Mouse (Mus musculus) cortical plate, adult 2 months (tissue): ENCODE data around the gene Zfp61.

Experiments used
- CTCF ChIP-seq: fragments of 200-500 bp; IDR thresholded peaks from 2 replicates; pipeline ENCODE4 v1.5.1; 2011; ENCODE audit warnings: mild to moderate bottlenecking, control low read depth, low read length; ENCODE audit not compliant: insufficient read depth; ENCODE audit errors: extremely low read depth
- POLR2A ChIP-seq: fragments of 200-500 bp; IDR thresholded peaks from 2 replicates; pipeline ENCODE4 v1.6.1; 2011; ENCODE audit warnings: mild to moderate bottlenecking, low read length, control low read depth; ENCODE audit not compliant: insufficient read depth; ENCODE audit errors: extremely low read depth

DNA sequence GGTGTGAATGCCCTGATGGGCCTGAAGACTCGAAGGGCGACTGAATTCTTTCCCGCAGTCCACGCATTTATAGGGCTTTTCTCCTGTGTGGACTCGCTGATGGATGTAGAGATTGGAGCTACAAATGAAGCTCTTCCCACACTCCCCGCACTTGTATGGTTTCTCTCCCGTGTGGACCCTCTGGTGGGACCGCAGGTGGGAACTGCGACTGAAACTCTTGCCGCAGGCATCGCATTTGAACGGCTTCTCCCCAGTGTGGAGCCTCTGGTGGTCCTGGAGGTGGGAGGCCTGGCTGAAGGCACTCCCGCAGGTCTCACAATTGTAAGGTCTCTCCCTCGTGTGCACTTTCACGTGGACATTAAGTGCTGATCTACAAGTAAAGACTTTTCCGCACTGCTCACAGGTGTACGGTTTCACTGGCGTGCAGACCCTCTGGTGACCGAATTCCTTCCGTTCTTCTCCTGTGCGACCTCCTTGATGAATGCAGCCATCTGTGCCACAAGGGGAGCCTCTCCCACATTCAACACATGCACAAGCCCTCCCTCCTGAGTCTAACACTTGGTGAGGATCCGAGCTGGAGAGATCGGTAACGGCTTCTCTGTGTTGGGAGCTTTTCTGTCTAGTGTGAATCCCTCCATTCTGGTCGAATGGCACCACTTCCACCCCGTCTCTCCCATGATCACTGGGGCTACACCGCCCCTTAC is 9.5 kb downstream of the Zfp61 start:
- TF ChIP-seq POLR2A (no peak), CTCF (no peak)
